Comparison of ENCODE assay signal across 8 mouse cellular contexts in genomic region chr17:83214161-83214592, GRCm38 (mm10). TPM values are rescaled to one million over a fixed set of nuclear protein-coding genes. Genes with fewer than 3 reads are reported as not detected.
DNase-seq lines count a peak whose midpoint lies in the region; ATAC-seq and TF ChIP-seq lines count a peak whose summit lies in the region.

No protein-coding gene starts in this region.

- WGBS in thymus, adult 2 months: 9% methylated on average over 16 of the region's 16 CpGs
- WGBS in kidney, adult 2 months: 13% methylated on average over 16 of the region's 16 CpGs
- WGBS in neural tube, embryonic 11.5 days: under 1% methylated on average over 16 of the region's 16 CpGs

- H3K27ac ChIP-seq in thymus, adult 2 months (ENCODE audit: control insufficient read depth, insufficient read depth, low read length): no peak overlapping the region
- peak overlapping the region; percentile 15; the same call in 1 of the 2 replicates for H3K27ac ChIP-seq in kidney, adult 2 months (ENCODE audit: insufficient read depth, low read depth, low read length)
- H3K27ac ChIP-seq in neural tube, embryonic 11.5 days (ENCODE audit: low read depth, low read length): peak overlapping the region; percentile 87

- TF ChIP-seq POLR2A in thymus, adult 2 months (IDR thresholded peaks at IDR 0.05; ENCODE audit: control insufficient read depth, extremely low read depth, insufficient read depth, low read length, poor library complexity): no peak
- TF ChIP-seq POLR2A in kidney, adult 2 months (IDR thresholded peaks at IDR 0.05; ENCODE audit: low read depth, low read length): no peak

- DNase-seq in thymus, adult 2 months: peak; percentile 19
- DNase-seq in thymus, postnatal 36 days: no peak
- DNase-seq in cerebellum, adult 9-11 months: peak; percentile 33
- peak; percentile 64 for DNase-seq in heart, adult 8-10 months (ENCODE audit: low spot score)
- DNase-seq in kidney, adult 2 months: peak; percentile 79
- DNase-seq in lung, adult 18-20 months: peak; percentile 64 to 65
- peak; percentile 68 for DNase-seq in neural tube, embryonic 11.5 days (ENCODE audit: low spot score)
- DNase-seq in left cerebral cortex, postnatal 36 days (ENCODE audit: low spot score in 2 of 2): no peak

- peaks cover 9% of the 10 kb centered on the region for H3K27me3 ChIP-seq in thymus, adult 2 months (ENCODE audit: control insufficient read depth, insufficient read depth, low read length)
- H3K27me3 ChIP-seq in kidney, adult 2 months (replicated peaks; ENCODE audit: control insufficient read depth, insufficient read depth, low read length): no peaks in the 10 kb centered on the region
- H3K27me3 ChIP-seq in neural tube, embryonic 11.5 days (ENCODE audit: control insufficient read depth, insufficient read depth, low read length): 0 out of 2 replicates have a peak, but pooled peaks cover 2% of the 10 kb centered on the region

- 0 out of 2 replicates have a peak overlapping the region, but pooled peaks have one; percentile 32 for H3K4me3 ChIP-seq in thymus, adult 2 months (ENCODE audit: control insufficient read depth, insufficient read depth, low read length)
- peak overlapping the region; percentile 72 for H3K4me3 ChIP-seq in kidney, adult 2 months (ENCODE audit: insufficient read depth, low read depth, low read length)
- H3K4me3 ChIP-seq in neural tube, embryonic 11.5 days (ENCODE audit: low read depth, low read length): peak overlapping the region; percentile 84

- TF ChIP-seq CTCF in thymus, adult 2 months (IDR thresholded peaks at IDR 0.05; ENCODE audit: borderline replicate concordance, control insufficient read depth, extremely low read depth, insufficient read depth, low read length, poor library complexity): no peak
- TF ChIP-seq CTCF in kidney, adult 2 months (conservative IDR thresholded peaks at IDR 0.05; ENCODE audit: insufficient read depth, insufficient read length, low read depth, low read length): no peak

- no peaks in the 10 kb centered on the region for H3K36me3 ChIP-seq in thymus, adult 2 months (ENCODE audit: control insufficient read depth, insufficient read depth, low read length)
- H3K36me3 ChIP-seq in kidney, adult 2 months (ENCODE audit: control insufficient read depth, insufficient read depth, low read length): no peaks in the 10 kb centered on the region
- no peaks in the 10 kb centered on the region; the same call in 1 of the 2 replicates for H3K36me3 ChIP-seq in neural tube, embryonic 11.5 days (ENCODE audit: control insufficient read depth, insufficient read depth, low read length)

- intact Hi-C loops in left cerebral cortex, postnatal 36 days (cut with DNase I): no loop called here

- H3K9ac ChIP-seq in neural tube, embryonic 11.5 days (ENCODE audit: low read length): peak overlapping the region; percentile 91

- peaks cover 10% of the 10 kb centered on the region for H3K4me1 ChIP-seq in thymus, adult 2 months (replicated peaks; ENCODE audit: control insufficient read depth, insufficient read depth, low read length)
- H3K4me1 ChIP-seq in kidney, adult 2 months (ENCODE audit: control insufficient read depth, insufficient read depth, low read length): no peaks in the 10 kb centered on the region
- peaks cover 22% of the 10 kb centered on the region for H3K4me1 ChIP-seq in neural tube, embryonic 11.5 days (ENCODE audit: control insufficient read depth, insufficient read depth, low read length)

- no peaks in the 10 kb centered on the region for H3K9me3 ChIP-seq in neural tube, embryonic 11.5 days (ENCODE audit: control insufficient read depth, low read length)

- peak overlapping the region; percentile 97 for H3K4me2 ChIP-seq in neural tube, embryonic 11.5 days (ENCODE audit: low read depth)

- peak; percentile 40 for ATAC-seq in neural tube, embryonic 11.5 days (ENCODE audit: insufficient read depth, low FRiP score, low TSS enrichment)

RNA-seq across cellular contexts. Expression of gene Pkdcc, which starts 0.9 kb away (rescaled TPM):
- polyA plus RNA-seq in thymus, adult 2 months (2012; rRNA removed): 37.5 and 50.8 TPM in 2 replicates
- total RNA-seq in heart, adult 8-10 months (2022): 10 to 100 TPM; 46.4 to 59.2 (median 52.7) TPM
- 42.6 and 44.8 TPM in 2 replicates for polyA plus RNA-seq in kidney, adult 2 months (2012; rRNA removed)
- polyA plus RNA-seq in neural tube, embryonic 11.5 days (2014; fragmentation: Nextera tagmentation; extraction: Ambion mirVana): 15.5 and 17.5 TPM in 2 replicates
- total RNA-seq in left cerebral cortex, postnatal 36 days (2021): 10 to 100 TPM; 11.7 to 15.7 TPM

Comparison
In these comparisons a context has a peak if more than half of its experiments do, and no peak if none do; other contexts are left out.
1. DNase-seq: peak in thymus, adult 2 months (single experiment), cerebellum, adult 9-11 months (single experiment), heart, adult 8-10 months (single experiment), kidney, adult 2 months (single experiment), lung, adult 18-20 months (2 of 2) and neural tube, embryonic 11.5 days (single experiment); none in thymus, postnatal 36 days (0 of 2) and left cerebral cortex, postnatal 36 days (0 of 2).
2. H3K4me3 ChIP-seq: peak in every context shown above with its lines; median percentile 84 in neural tube, embryonic 11.5 days; 72 in kidney, adult 2 months; 32 in thymus, adult 2 months.